Mouse (Mus musculus): ENCODE data around the gene 1810024B03Rik. TPM values are rescaled to one million over a fixed set of nuclear protein-coding genes. Genes with fewer than 3 reads are reported as not detected.

Gene 1810024B03Rik
- total and polyA plus RNA-seq, 3 experiments = 1.5 to 1.9 TPM; not detected in 1

DNA sequence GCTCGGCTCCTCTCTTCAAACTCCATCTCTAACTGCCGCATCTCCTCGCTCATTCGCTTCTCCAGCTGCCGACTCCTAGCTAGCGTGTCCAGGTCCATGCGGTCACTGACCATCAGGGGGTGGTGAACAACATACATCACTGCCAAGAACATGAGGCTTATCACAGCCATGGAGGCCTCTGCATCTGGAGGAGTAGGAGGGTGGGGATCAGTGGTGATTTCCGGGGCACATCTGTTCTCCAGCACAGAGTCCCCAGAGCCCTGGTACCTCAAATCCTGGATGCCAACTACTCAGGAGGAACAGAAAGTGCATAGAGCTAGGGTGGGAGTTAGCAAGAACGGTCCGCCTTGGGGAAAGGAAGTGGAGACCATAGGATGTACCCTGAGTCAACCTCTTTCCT, 66.0 kb downstream of the 1810024B03Rik start:
- H3K4me1 ChIP-seq (ENCODE audit: control insufficient read depth in 1 of 2, insufficient read depth in 2 of 2, low read length in 2 of 2) = peaks cover 7 to 25% of the 10 kb centered on the region in 2 experiments
- no peak overlapping the region for H3K4me3 ChIP-seq (ENCODE audit: control insufficient read depth in 1 of 2, insufficient read depth in 1 of 2, low read depth in 2 of 2, low read length in 2 of 2)
- peaks cover 14% of the 10 kb centered on the region for H3K79me2 ChIP-seq (ENCODE audit: control insufficient read depth, insufficient read depth, low read length, poor library complexity)
- H3K27ac ChIP-seq (ENCODE audit: control insufficient read depth, low read depth, low read length) = no peak overlapping the region
- H3K27me3 ChIP-seq (ENCODE audit: control insufficient read depth in 1 of 2, insufficient read depth in 2 of 2, low read length in 2 of 2) = no peaks in the 10 kb centered on the region
- no peaks in the 10 kb centered on the region for H3K9me3 ChIP-seq (replicated peaks; ENCODE audit: insufficient read depth, low read length)
- peaks cover 0 to 14% of the 10 kb centered on the region in 2 experiments; a peak in 2 of 4 replicates for H3K36me3 ChIP-seq (ENCODE audit: control insufficient read depth in 1 of 2, insufficient read depth in 2 of 2, low read length in 2 of 2)
- TF ChIP-seq MAFK (IDR thresholded peaks at IDR 0.05; ENCODE audit: borderline replicate concordance, low read depth, low read length) (no peak), TBP (IDR thresholded peaks at IDR 0.05; ENCODE audit: low read depth, low read length) (no peak), HCFC1 (IDR thresholded peaks at IDR 0.05; ENCODE audit: low read depth, low read length) (no peak), USF2 (IDR thresholded peaks at IDR 0.05; ENCODE audit: borderline replicate concordance in 1 of 2, insufficient read depth in 1 of 2, low read depth in 1 of 2, low read length in 2 of 2) (no peak), GABPA (IDR thresholded peaks at IDR 0.05; ENCODE audit: low read depth, low read length) (no peak), ELF1 (IDR thresholded peaks at IDR 0.05; ENCODE audit: low read depth, low read length) (no peak), CHD1 (IDR thresholded peaks at IDR 0.05; ENCODE audit: low read depth, low read length) (no peak), ZMIZ1 (IDR thresholded peaks at IDR 0.05; ENCODE audit: low read depth, low read length) (no peak), ZKSCAN1 (IDR thresholded peaks at IDR 0.05; ENCODE audit: low read depth, low read length) (no peak), ZC3H11A (IDR thresholded peaks at IDR 0.05; ENCODE audit: low read depth, low read length) (no peak), TAL1 (IDR thresholded peaks at IDR 0.05; ENCODE audit: low read length) (no peak), MAX (IDR thresholded peaks at IDR 0.05; ENCODE audit: low read length) (no peak), SMC3 (IDR thresholded peaks at IDR 0.05; ENCODE audit: low read depth, low read length) (no peak)
- H3K9ac ChIP-seq (ENCODE audit: control insufficient read depth, low read depth, low read length, poor library complexity, severe bottlenecking) = no peak overlapping the region; the same call in 1 of the 2 replicates
- DNase-seq (ENCODE audit: low read depth, low spot score) = no peak

- TF ChIP-seq ZNF384 (IDR thresholded peaks at IDR 0.05; ENCODE audit: low read depth, low read length) = 0 out of 2 replicates have a peak, but pooled peaks have one; percentile 29
- no peak for TF ChIP-seq TCF12 (IDR thresholded peaks at IDR 0.05; ENCODE audit: low read depth, low read length)
- H3K27me3 ChIP-seq (ENCODE audit: control insufficient read depth in 1 of 2, insufficient read depth in 2 of 2, low read length in 2 of 2) = no peaks in the 10 kb centered on the region
- DNase-seq (ENCODE audit: low read depth, low spot score) = no peak
- H3K36me3 ChIP-seq (ENCODE audit: control insufficient read depth in 1 of 2, insufficient read depth in 2 of 2, low read length in 2 of 2) = peaks cover 0 to 23% of the 10 kb centered on the region in 2 experiments; a peak in 2 of 4 replicates
- no peaks in the 10 kb centered on the region for H3K9me3 ChIP-seq (replicated peaks; ENCODE audit: insufficient read depth, low read length)
- H3K4me3 ChIP-seq (ENCODE audit: control insufficient read depth in 1 of 2, insufficient read depth in 1 of 2, low read depth in 2 of 2, low read length in 2 of 2) = no peak overlapping the region
- H3K4me1 ChIP-seq (ENCODE audit: control insufficient read depth in 1 of 2, insufficient read depth in 2 of 2, low read length in 2 of 2) = peaks cover 7 to 34% of the 10 kb centered on the region in 2 experiments
- H3K9ac ChIP-seq (ENCODE audit: control insufficient read depth, low read depth, low read length, poor library complexity, severe bottlenecking) = no peak overlapping the region
- no peak overlapping the region for H3K27ac ChIP-seq (ENCODE audit: control insufficient read depth, low read depth, low read length)
- peaks cover 14% of the 10 kb centered on the region for H3K79me2 ChIP-seq (ENCODE audit: control insufficient read depth, insufficient read depth, low read length, poor library complexity)
Observed at GRCm38 (mm10) chr2:127140011-127140410, 68.1 kb downstream of the 1810024B03Rik start.
